Mouse (Mus musculus) bone marrow macrophage, adult 2 months (primary cell): ENCODE measurements around the gene Osbp2. TPM values are rescaled to one million over a fixed set of nuclear protein-coding genes. Genes with fewer than 3 reads are reported as not detected.

Experiments used
- H3K27ac ChIP-seq: 2 replicates; pipeline ENCODE4 v1.5.1; 2012; ENCODE audit warnings: low read depth, low read length; ENCODE audit not compliant: insufficient read depth
- H3K4me1 ChIP-seq: 2 replicates; pipeline ENCODE4 v1.6.1; 2012; ENCODE audit warnings: low read length; ENCODE audit not compliant: control insufficient read depth, insufficient read depth
- H3K4me3 ChIP-seq: 2 replicates; pipeline ENCODE4 v1.5.1; 2012; ENCODE audit warnings: mild to moderate bottlenecking, low read length, moderate library complexity; ENCODE audit not compliant: insufficient read depth
- CTCF ChIP-seq: IDR thresholded peaks from 2 replicates; pipeline ENCODE4 v1.5.1; 2012; ENCODE audit warnings: low read depth, mild to moderate bottlenecking, low read length, moderate library complexity
- POLR2A ChIP-seq: IDR thresholded peaks from 2 replicates; pipeline ENCODE4 v1.6.1; 2012; ENCODE audit warnings: mild to moderate bottlenecking, low read depth, low read length, borderline replicate concordance
- polyA plus RNA-seq: library from polyadenylated mRNA; stranded (reverse); fragments of >200 nt; gene quantifications from 2 replicates; pipeline ENCODE4 v1.2.4, GENCODE M21; 2012; ENCODE audit not compliant: missing spikeins, insufficient read depth, insufficient read length

Osbp2 gene
- polyA plus RNA-seq, 1 experiment, result 0.87 TPM

GRCm38 (mm10) chr11:3741183-3741582, 122.5 kb downstream of the Osbp2 start:
- Histone ChIP-seq H3K27ac (no peak overlapping the region), H3K4me3 (no peak overlapping the region), H3K4me1 (peaks cover 5% of the 10 kb centered on the region)
- no peak for TF ChIP-seq POLR2A
- TF ChIP-seq CTCF, result no peak

DNA sequence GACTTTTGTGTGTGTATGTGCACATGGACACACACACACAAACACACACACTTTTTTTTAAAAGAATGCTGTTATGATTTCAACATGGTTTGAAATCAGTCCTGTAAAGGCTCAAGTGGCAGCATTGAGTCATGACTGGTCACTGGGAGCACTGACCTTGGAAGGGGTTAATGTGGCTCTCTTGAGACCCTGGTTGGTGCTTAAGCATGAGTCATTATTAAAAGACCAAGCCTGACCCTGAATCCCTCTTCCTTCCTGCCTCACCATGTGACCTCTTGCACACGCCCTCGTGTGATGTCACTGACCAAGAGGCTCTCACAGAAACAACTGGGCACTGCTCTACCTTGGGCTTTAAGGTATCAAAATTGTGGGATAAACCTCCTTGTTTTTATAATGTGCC, 124.9 kb downstream of the Osbp2 start:
- TF ChIP-seq CTCF (no peak), POLR2A (no peak)
- H3K4me1 ChIP-seq, result peaks cover 5% of the 10 kb centered on the region
- H3K4me3 ChIP-seq, result no peak overlapping the region
- H3K27ac ChIP-seq, result no peak overlapping the region

GRCm38 (mm10) chr11:3735715-3736114, 128.0 kb downstream of the Osbp2 start:
- H3K27ac ChIP-seq, result no peak overlapping the region
- no peak for TF ChIP-seq POLR2A
- no peak for TF ChIP-seq CTCF
- H3K4me1 ChIP-seq, result peaks cover 5% of the 10 kb centered on the region
- no peak overlapping the region for H3K4me3 ChIP-seq

- TF ChIP-seq POLR2A (no peak), CTCF (no peak)
- Histone ChIP-seq H3K4me3 (no peak overlapping the region), H3K27ac (no peak overlapping the region), H3K4me1 (peaks cover 5% of the 10 kb centered on the region)
Observed at GRCm38 (mm10) chr11:3733933-3734636, 129.6 kb downstream of the Osbp2 start.

DNA sequence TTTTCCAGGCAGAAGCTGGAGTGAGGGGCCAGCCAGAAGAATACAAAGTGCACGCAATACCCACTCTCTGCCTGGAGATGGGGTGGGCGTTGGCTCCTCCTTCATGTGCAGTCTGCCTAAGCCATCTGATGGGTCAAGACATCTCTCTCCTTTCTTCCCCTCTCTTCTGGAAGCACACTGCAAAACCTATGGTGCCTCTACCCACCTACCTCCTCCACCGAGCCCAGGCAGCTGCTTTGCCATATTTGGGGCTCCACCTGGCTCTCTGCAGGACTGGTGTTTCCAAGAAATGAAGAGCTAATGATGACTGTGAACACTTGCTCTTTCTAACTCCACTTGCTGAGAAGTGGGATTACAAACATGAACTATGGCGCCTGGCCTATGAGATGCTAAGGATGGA, 132.2 kb downstream of the Osbp2 start:
- Histone ChIP-seq H3K27ac (no peak overlapping the region), H3K4me3 (no peak overlapping the region), H3K4me1 (no peaks in the 10 kb centered on the region)
- TF ChIP-seq POLR2A (no peak), CTCF (no peak)

DNA sequence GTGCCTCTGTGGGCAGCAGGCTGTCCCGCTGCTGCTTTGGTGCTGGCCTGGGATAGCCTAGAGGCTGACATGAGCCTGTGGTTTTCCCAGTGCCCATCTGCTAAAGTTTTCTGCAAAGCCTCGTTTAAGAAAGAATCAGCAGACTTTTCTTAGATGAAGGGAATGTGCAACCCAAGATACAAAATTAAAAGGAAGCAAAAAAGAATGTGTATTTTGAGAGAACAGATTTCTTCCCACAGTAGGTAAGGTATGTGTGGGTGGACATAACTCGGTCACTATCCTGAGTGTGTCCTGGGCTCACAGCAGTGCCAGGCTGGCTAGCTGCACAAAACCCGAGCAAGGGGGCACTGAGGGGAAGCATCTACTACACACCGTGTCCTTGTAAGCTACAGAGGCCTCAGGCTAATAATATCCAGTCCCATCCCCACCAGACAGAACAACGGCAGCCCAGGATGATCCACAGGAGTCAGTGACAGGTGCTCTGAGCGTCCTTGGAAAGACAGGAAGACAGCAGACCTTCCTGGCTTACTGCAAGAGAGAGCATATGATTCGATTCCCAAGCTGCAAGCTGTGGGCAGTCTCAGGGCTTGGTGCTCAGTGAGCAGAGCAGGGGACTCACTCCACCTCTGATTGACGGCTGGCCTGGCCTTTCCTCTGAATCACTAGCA, 136.1 kb downstream of the Osbp2 start:
- TF ChIP-seq POLR2A, result no peak
- no peak for TF ChIP-seq CTCF
- Histone ChIP-seq H3K4me1 (no peaks in the 10 kb centered on the region), H3K4me3 (no peak overlapping the region)

GRCm38 (mm10) chr11:3725331-3726054, 138.2 kb downstream of the Osbp2 start:
- Histone ChIP-seq H3K27ac (no peak overlapping the region), H3K4me3 (no peak overlapping the region), H3K4me1 (no peaks in the 10 kb centered on the region)
- TF ChIP-seq CTCF, result no peak
- TF ChIP-seq POLR2A, result no peak

More for the DNA sequence above, 136.1 kb downstream of the Osbp2 start:
- no peak overlapping the region for H3K27ac ChIP-seq

- H3K4me1 ChIP-seq, result no peaks in the 10 kb centered on the region
- TF ChIP-seq POLR2A (no peak), CTCF (no peak)
- H3K27ac ChIP-seq, result no peak overlapping the region
Observed at GRCm38 (mm10) chr11:3724726-3725125, 139.0 kb downstream of the Osbp2 start.

GRCm38 (mm10) chr11:3723910-3724309, 139.8 kb downstream of the Osbp2 start:
- Histone ChIP-seq H3K27ac (no peak overlapping the region), H3K4me1 (no peaks in the 10 kb centered on the region), H3K4me3 (no peak overlapping the region)
- TF ChIP-seq POLR2A (no peak), CTCF (no peak)

More at GRCm38 (mm10) chr11:3724726-3725125, 139.0 kb downstream of the Osbp2 start:
- no peak overlapping the region for H3K4me3 ChIP-seq

- H3K27ac ChIP-seq, result no peak overlapping the region
- no peak for TF ChIP-seq POLR2A
- no peak for TF ChIP-seq CTCF
- H3K4me3 ChIP-seq, result no peak overlapping the region
- H3K4me1 ChIP-seq, result no peaks in the 10 kb centered on the region
Observed at GRCm38 (mm10) chr11:3722861-3723260, 140.8 kb downstream of the Osbp2 start.
